Mouse (Mus musculus): ENCODE data around the gene Zfp36l3. TPM values are rescaled to one million over a fixed set of nuclear protein-coding genes. Genes with fewer than 3 reads are reported as not detected.
"Not testable (repeated sequence)": the region's sequence is repeated elsewhere in the genome, so short reads cannot be mapped to it uniquely, and the experiment has no call there.

Gene Zfp36l3
- polyA plus RNA-seq (2012; rRNA removed) = 0.04 and 0.08 TPM in 2 replicates

GRCm38 (mm10) chrX:53776276-53776675, at the start of gene Zfp36l3:
Gene Zfp36l3 (minus strand): TSS chrX:53776394.
- no peak for TF ChIP-seq POLR2A (IDR thresholded peaks at IDR 0.05; ENCODE audit: extremely low read depth, insufficient read depth, low read length)
- Histone ChIP-seq H3K4me3 (ENCODE audit: insufficient read depth, low read length) (no peak within 1 kb of the TSS), H3K4me1 (ENCODE audit: control insufficient read depth, insufficient read depth, low read length) (no peaks in the 10 kb centered on the region), H3K27ac (ENCODE audit: insufficient read depth, low read length) (no peak within 1 kb of the TSS)

- TF ChIP-seq CTCF (IDR thresholded peaks at IDR 0.05; ENCODE audit: extremely low read depth, insufficient read depth, low read length) (no peak), POLR2A (IDR thresholded peaks at IDR 0.05; ENCODE audit: extremely low read depth, insufficient read depth, low read length) (no peak)
- Histone ChIP-seq H3K4me1 (ENCODE audit: control insufficient read depth, insufficient read depth, low read length) (no peaks in the 10 kb centered on the region), H3K27ac (ENCODE audit: insufficient read depth, low read length) (no peak overlapping the region), H3K4me3 (ENCODE audit: insufficient read depth, low read length) (no peak overlapping the region)
Measured at GRCm38 (mm10) chrX:53799074-53799473, 22.9 kb upstream of the Zfp36l3 start.

GRCm38 (mm10) chrX:53797519-53797918, 21.3 kb upstream of the Zfp36l3 start, which contains the start of gene Xlr:
Gene Xlr (minus strand): TSS chrX:53797706.
- not testable (repeated sequence) for H3K27ac ChIP-seq (ENCODE audit: insufficient read depth, low read length); H3K4me3 ChIP-seq (ENCODE audit: insufficient read depth, low read length); H3K4me1 ChIP-seq (ENCODE audit: control insufficient read depth, insufficient read depth, low read length)

- TF ChIP-seq POLR2A (IDR thresholded peaks at IDR 0.05; ENCODE audit: extremely low read depth, insufficient read depth, low read length) = no peak
- TF ChIP-seq CTCF (IDR thresholded peaks at IDR 0.05; ENCODE audit: extremely low read depth, insufficient read depth, low read length) = no peak
- Histone ChIP-seq H3K27ac (ENCODE audit: insufficient read depth, low read length) (no peak within 1 kb of the TSS), H3K4me3 (ENCODE audit: insufficient read depth, low read length) (no peak within 1 kb of the TSS), H3K4me1 (ENCODE audit: control insufficient read depth, insufficient read depth, low read length) (no peaks in the 10 kb centered on the region)
Measured at GRCm38 (mm10) chrX:53757736-53758135, 18.5 kb downstream of the Zfp36l3 start, which contains the start of gene 1700013H16Rik. Gene 1700013H16Rik (minus strand): TSS chrX:53757831.

- Histone ChIP-seq H3K4me1 (ENCODE audit: control insufficient read depth, insufficient read depth, low read length) (no peaks in the 10 kb centered on the region), H3K27ac (ENCODE audit: insufficient read depth, low read length) (no peak overlapping the region), H3K4me3 (ENCODE audit: insufficient read depth, low read length) (no peak overlapping the region)
- TF ChIP-seq POLR2A (IDR thresholded peaks at IDR 0.05; ENCODE audit: extremely low read depth, insufficient read depth, low read length) = no peak
- no peak for TF ChIP-seq CTCF (IDR thresholded peaks at IDR 0.05; ENCODE audit: extremely low read depth, insufficient read depth, low read length)
Measured at GRCm38 (mm10) chrX:53752851-53753250, 23.3 kb downstream of the Zfp36l3 start.

- no peaks in the 10 kb centered on the region for H3K4me1 ChIP-seq (ENCODE audit: control insufficient read depth, insufficient read depth, low read length)
- TF ChIP-seq POLR2A (IDR thresholded peaks at IDR 0.05; ENCODE audit: extremely low read depth, insufficient read depth, low read length) (no peak), CTCF (IDR thresholded peaks at IDR 0.05; ENCODE audit: extremely low read depth, insufficient read depth, low read length) (no peak)
- no peak overlapping the region for H3K27ac ChIP-seq (ENCODE audit: insufficient read depth, low read length)
- no peak overlapping the region for H3K4me3 ChIP-seq (ENCODE audit: insufficient read depth, low read length)
Measured at GRCm38 (mm10) chrX:53728967-53729366, 47.2 kb downstream of the Zfp36l3 start.

- TF ChIP-seq CTCF (IDR thresholded peaks at IDR 0.05; ENCODE audit: extremely low read depth, insufficient read depth, low read length) (no peak), POLR2A (IDR thresholded peaks at IDR 0.05; ENCODE audit: extremely low read depth, insufficient read depth, low read length) (no peak)
- H3K4me3 ChIP-seq (ENCODE audit: insufficient read depth, low read length) = no peak within 1 kb of the TSS
- H3K4me1 ChIP-seq (ENCODE audit: control insufficient read depth, insufficient read depth, low read length) = no peaks in the 10 kb centered on the region
- H3K27ac ChIP-seq (ENCODE audit: insufficient read depth, low read length) = no peak within 1 kb of the TSS
Measured at GRCm38 (mm10) chrX:53724596-53724995, 51.6 kb downstream of the Zfp36l3 start, which contains the start of gene 4930502E18Rik. Gene 4930502E18Rik (plus strand): TSS chrX:53724826.

Other genes with a start within 250 kb of the Zfp36l3 start
- 228 and 234 TPM in 2 replicates for gene Rtl8c, start 168.4 kb downstream of the Zfp36l3 start, polyA plus RNA-seq (2012; rRNA removed)
- 0.23 TPM in 1 of 2 replicates, not detected in the other for gene Gm14597, start 167.4 kb downstream of the Zfp36l3 start, polyA plus RNA-seq (2012; rRNA removed)
- gene Rtl8a, start 132.7 kb downstream of the Zfp36l3 start, polyA plus RNA-seq (2012; rRNA removed) = 248 and 263 TPM in 2 replicates
- 342 and 363 TPM in 2 replicates for gene Rtl8b, start 106.0 kb downstream of the Zfp36l3 start, polyA plus RNA-seq (2012; rRNA removed)
- 0.19 and 0.21 TPM in 2 replicates for gene 4930502E18Rik, start 51.6 kb downstream of the Zfp36l3 start, polyA plus RNA-seq (2012; rRNA removed)
- gene 1700013H16Rik, start 18.6 kb downstream of the Zfp36l3 start, polyA plus RNA-seq (2012; rRNA removed) = not detected in 2 replicates
- gene Xlr, start 21.3 kb upstream of the Zfp36l3 start, polyA plus RNA-seq (2012; rRNA removed) = 2.0 and 2.5 TPM in 2 replicates